In the genomic region with DNA sequence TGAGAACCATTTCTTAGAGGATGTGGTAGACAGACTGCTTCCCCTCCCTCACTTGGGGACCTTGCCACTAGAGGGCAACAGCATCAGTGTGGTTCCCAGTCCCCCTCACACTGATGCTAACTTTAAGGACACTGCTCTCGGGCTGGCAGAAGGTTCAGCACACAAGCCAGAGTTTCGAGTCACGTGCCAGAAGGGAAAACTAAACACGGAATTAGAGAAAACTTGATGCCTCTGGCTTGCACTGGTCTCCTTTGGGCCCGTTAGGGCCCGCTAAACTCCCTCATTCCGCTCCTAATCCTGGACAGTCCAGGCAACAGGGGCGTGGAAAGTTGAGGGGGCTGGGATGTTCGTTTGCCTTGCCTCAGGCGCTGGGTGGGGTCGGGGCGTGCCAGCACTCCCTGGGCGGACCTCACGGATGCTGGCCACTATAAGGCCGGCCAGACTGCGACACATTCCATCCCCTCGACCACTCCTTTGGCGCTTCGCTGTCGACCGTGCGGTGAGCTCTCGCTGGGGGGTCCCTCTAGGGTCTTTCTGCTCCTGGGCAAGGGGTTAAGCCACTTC, we compare ENCODE assay signal across 8 mouse cellular contexts. TPM values are rescaled to one million over a fixed set of nuclear protein-coding genes. Genes with fewer than 3 reads are reported as not detected.
DNase-seq lines count a peak whose midpoint lies in the region; ATAC-seq and TF ChIP-seq lines count a peak whose summit lies in the region.

A gene (plus strand): TSS at position 155 of the 564 bp plus-strand sequence.

- DNase-seq in adrenal gland, postnatal 25 days = peak; percentile 49
- no peak for DNase-seq in layer of hippocampus, adult 8-10 months (ENCODE audit: low spot score in 2 of 2)
- peak; percentile 84 for DNase-seq in lung, postnatal 0 days (ENCODE audit: low spot score)
- peak; percentile 79 for DNase-seq in retina, postnatal 1 day
- DNase-seq in urinary bladder, postnatal 14 days (ENCODE audit: low spot score) = peak; percentile 92

- TF ChIP-seq EP300 in ES-Bruce4 (IDR thresholded peaks at IDR 0.05; ENCODE audit: insufficient read depth, low read depth, low read length) = peak; percentile 66
- peak; percentile 53 for TF ChIP-seq EP300 in lung, postnatal 0 days (IDR thresholded peaks at IDR 0.05)

- H3K4me3 ChIP-seq in ES-Bruce4 (ENCODE audit: low read depth, low read length) = peak within 1 kb of the TSS; percentile 54
- peak within 1 kb of the TSS; percentile 23 for H3K4me3 ChIP-seq in forebrain, embryonic 15.5 days
- H3K4me3 ChIP-seq in lung, postnatal 0 days (ENCODE audit: low read depth, low read length) = peak within 1 kb of the TSS; percentile 39

- H3K9ac ChIP-seq in ES-Bruce4 (ENCODE audit: low read depth, poor library complexity, severe bottlenecking) = peak within 1 kb of the TSS; percentile 11; the same call in 1 of the 2 replicates
- 0 out of 2 replicates have a peak within 1 kb of the TSS, but pooled peaks have one; percentile 2 for H3K9ac ChIP-seq in forebrain, embryonic 15.5 days (replicated peaks)
- peak within 1 kb of the TSS; percentile 54 for H3K9ac ChIP-seq in lung, postnatal 0 days (replicated peaks; ENCODE audit: low read depth)

- no peaks in the 10 kb centered on the region for H3K9me3 ChIP-seq in ES-Bruce4 (replicated peaks; ENCODE audit: control insufficient read depth, insufficient read depth, low read length, poor library complexity, severe bottlenecking)
- no peaks in the 10 kb centered on the region for H3K9me3 ChIP-seq in forebrain, embryonic 15.5 days
- H3K9me3 ChIP-seq in lung, postnatal 0 days (ENCODE audit: low read length) = no peaks in the 10 kb centered on the region

- ATAC-seq in forebrain, embryonic 15.5 days (replicated peaks) = peak; percentile 69; the same call in 1 of the 2 replicates
- ATAC-seq in hematopoietic stem cell, adult 5-6 weeks (replicated peaks in 1 of 2; ENCODE audit: insufficient read depth in 1 of 2, low FRiP score in 2 of 2, low TSS enrichment in 1 of 2, low read depth in 1 of 2, poor library complexity in 2 of 2, severe bottlenecking in 2 of 2) = peak; percentile 72 to 75
- peak; percentile 80 for ATAC-seq in lung, postnatal 0 days

- peaks cover 2% of the 10 kb centered on the region for H3K4me1 ChIP-seq in ES-Bruce4 (ENCODE audit: control insufficient read depth, insufficient read depth, low read length)
- peaks cover 5% of the 10 kb centered on the region for H3K4me1 ChIP-seq in forebrain, embryonic 15.5 days
- H3K4me1 ChIP-seq in lung, postnatal 0 days (ENCODE audit: insufficient read depth, low read depth, low read length) = peaks cover 17% of the 10 kb centered on the region

- no peaks in the 10 kb centered on the region for H3K27me3 ChIP-seq in ES-Bruce4 (ENCODE audit: control insufficient read depth, insufficient read depth, low read length, poor library complexity, severe bottlenecking)
- no peaks in the 10 kb centered on the region for H3K27me3 ChIP-seq in forebrain, embryonic 15.5 days
- H3K27me3 ChIP-seq in lung, postnatal 0 days (replicated peaks; ENCODE audit: insufficient read depth, low read length) = no peaks in the 10 kb centered on the region

- TF ChIP-seq POLR2A in ES-Bruce4 (IDR thresholded peaks at IDR 0.05; ENCODE audit: insufficient read depth, low read length) = no peak

- peak; percentile 86 for TF ChIP-seq CTCF in ES-Bruce4 (IDR thresholded peaks at IDR 0.05; ENCODE audit: low read depth, low read length)
- TF ChIP-seq CTCF in lung, postnatal 0 days (IDR thresholded peaks at IDR 0.05) = peak; percentile 83

- under 1% methylated on average over 23 of the region's 23 CpGs for WGBS in forebrain, embryonic 15.5 days
- WGBS in lung, postnatal 0 days = under 1% methylated on average over 21 of the region's 23 CpGs

- H3K4me2 ChIP-seq in forebrain, embryonic 15.5 days (replicated peaks) = peak within 1 kb of the TSS; percentile 44
- peak within 1 kb of the TSS; percentile 65 for H3K4me2 ChIP-seq in lung, postnatal 0 days (replicated peaks; ENCODE audit: low read depth, low read length)

- H3K36me3 ChIP-seq in ES-Bruce4 (ENCODE audit: control insufficient read depth, insufficient read depth, low read length, poor library complexity, severe bottlenecking) = no peaks in the 10 kb centered on the region
- H3K36me3 ChIP-seq in forebrain, embryonic 15.5 days = no peaks in the 10 kb centered on the region
- H3K36me3 ChIP-seq in lung, postnatal 0 days (ENCODE audit: insufficient read depth, low read length) = no peaks in the 10 kb centered on the region

- H3K27ac ChIP-seq in ES-Bruce4 (ENCODE audit: insufficient read depth, low read length) = no peak within 1 kb of the TSS
- no peak within 1 kb of the TSS for H3K27ac ChIP-seq in forebrain, embryonic 15.5 days (replicated peaks)
- peak within 1 kb of the TSS; percentile 54 for H3K27ac ChIP-seq in lung, postnatal 0 days (ENCODE audit: low read length)

RNA-seq across cellular contexts. Expression of the gene that starts here (rescaled TPM):
- polyA plus RNA-seq in ES-Bruce4 (2011; ENCODE audit: insufficient read depth, insufficient read length, low read depth, missing spikeins) = 516 and 526 TPM in 2 replicates
- 14.2 and 31.3 TPM in 2 replicates for total RNA-seq in adrenal gland, postnatal 25 days (2021)
- polyA plus RNA-seq in forebrain, embryonic 15.5 days (2015; fragmentation: Nextera tagmentation; extraction: Ambion mirVana) = 12.8 and 18.5 TPM in 2 replicates
- total RNA-seq in hematopoietic stem cell, adult 5-6 weeks (2017) = 37.1 and 121 TPM in 2 replicates
- 10 to 100 TPM; 22.1 to 95.0 (median 51.5) TPM for total RNA-seq in layer of hippocampus, adult 8-10 months (2022)
- 1,618 and 1,721 TPM in 2 replicates for polyA plus RNA-seq in lung, postnatal 0 days (2015; fragmentation: Nextera tagmentation; extraction: Ambion mirVana)

Comparison
In these comparisons a context has a peak if more than half of its experiments do, and no peak if none do; other contexts are left out.
1. RNA of the gene that starts here (polyA plus RNA-seq): 1,618 to 1,721 TPM in lung, postnatal 0 days and 516 to 526 TPM in ES-Bruce4; 12.8 to 18.5 TPM in forebrain, embryonic 15.5 days; every median in the first group is over 10 times any median in the second.
2. H3K9ac ChIP-seq: peak in every context shown above with its lines; median percentile 54 in lung, postnatal 0 days; 11 in ES-Bruce4; 2 in forebrain, embryonic 15.5 days.
3. DNase-seq: peak in adrenal gland, postnatal 25 days (single experiment), lung, postnatal 0 days (single experiment), retina, postnatal 1 day (single experiment) and urinary bladder, postnatal 14 days (single experiment); none in layer of hippocampus, adult 8-10 months (0 of 2).
4. Peak in every context shown above with its lines, with median percentiles within 50 percentile points of each other: H3K4me3 ChIP-seq and ATAC-seq.